ENCODE assay signal across 16 mouse cellular contexts in the genomic region with DNA sequence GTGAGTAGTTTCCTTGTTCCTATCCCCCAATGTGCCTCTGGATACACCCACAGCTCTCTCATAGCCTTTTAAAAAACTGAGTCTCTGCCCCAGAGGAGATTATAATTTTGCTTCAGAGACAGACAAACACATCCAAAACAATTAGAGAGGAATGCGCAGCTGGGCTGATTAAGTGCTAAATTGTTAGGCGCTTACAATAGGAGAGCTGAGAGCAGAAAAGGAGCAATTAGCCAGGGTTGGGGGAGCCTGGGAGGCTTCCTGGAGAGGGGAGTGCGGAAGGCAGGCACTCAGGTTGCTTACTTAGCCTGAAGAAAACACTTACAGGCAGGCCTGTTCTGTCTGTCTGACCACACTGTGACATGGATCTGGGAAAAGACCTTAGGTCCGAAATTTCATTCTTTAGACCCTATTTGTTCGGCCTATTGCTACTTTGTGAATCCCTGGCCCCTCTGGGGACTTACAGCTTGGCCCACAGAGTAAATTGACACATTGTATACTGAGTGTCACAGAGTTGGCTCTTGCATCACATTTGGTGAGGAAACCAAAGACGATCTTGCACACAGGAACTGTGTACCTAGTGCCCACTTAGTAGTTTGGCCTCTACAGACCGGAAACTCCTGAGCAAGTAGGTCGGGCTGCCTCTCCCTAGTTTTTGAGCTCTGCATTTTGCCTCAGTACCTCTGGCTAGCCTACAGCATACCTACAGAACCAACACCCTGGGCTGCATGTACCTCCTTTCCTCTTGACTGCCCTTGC. TPM values are rescaled to one million over a fixed set of nuclear protein-coding genes. Genes with fewer than 3 reads are reported as not detected.
DNase-seq lines count a peak whose midpoint lies in the region; ATAC-seq and TF ChIP-seq lines count a peak whose summit lies in the region.
"Had no signal": no experiment of that assay in that cellular context is flagged by ENCODE, and none has a peak within 500 bp of the region (broad histone marks: within the 10 kb centered on the region; RNA-seq: fewer than 3 reads in every experiment).

No protein-coding gene starts in this region.

- H3K27me3 ChIP-seq in lung, postnatal 0 days (replicated peaks; ENCODE audit: insufficient read depth, low read length): no peaks in the 10 kb centered on the region
- peaks cover 23% of the 10 kb centered on the region for H3K27me3 ChIP-seq in forebrain, embryonic 14.5 days (replicated peaks; ENCODE audit: control insufficient read depth, insufficient read depth, low read length)
- H3K27me3 ChIP-seq in midbrain, embryonic 11.5 days (ENCODE audit: control insufficient read depth, insufficient read depth, low read length): peaks cover 23% of the 10 kb centered on the region

- WGBS in lung, postnatal 0 days: 55% methylated on average over 8 of the region's 8 CpGs
- 24% methylated on average over 8 of the region's 8 CpGs for WGBS in forebrain, embryonic 14.5 days
- 51% methylated on average over 8 of the region's 8 CpGs for WGBS in midbrain, embryonic 11.5 days

- no peak overlapping the region for H3K4me2 ChIP-seq in lung, postnatal 0 days (replicated peaks; ENCODE audit: low read depth, low read length)
- H3K4me2 ChIP-seq in forebrain, embryonic 14.5 days (ENCODE audit: low read length): no peak overlapping the region
- H3K4me2 ChIP-seq in midbrain, embryonic 11.5 days: no peak overlapping the region
- H3K4me2 ChIP-seq: liver, embryonic 13.5 days had no signal

- no peak overlapping the region for H3K9ac ChIP-seq in lung, postnatal 0 days (replicated peaks; ENCODE audit: low read depth)
- no peak overlapping the region for H3K9ac ChIP-seq in forebrain, embryonic 14.5 days (ENCODE audit: low read length)
- H3K9ac ChIP-seq in midbrain, embryonic 11.5 days (ENCODE audit: low read length): no peak overlapping the region
- H3K9ac ChIP-seq: liver, embryonic 13.5 days had no signal

- no peaks in the 10 kb centered on the region for H3K36me3 ChIP-seq in lung, postnatal 0 days (ENCODE audit: insufficient read depth, low read length)
- no peaks in the 10 kb centered on the region for H3K36me3 ChIP-seq in forebrain, embryonic 14.5 days (ENCODE audit: control insufficient read depth, insufficient read depth, low read length)
- H3K36me3 ChIP-seq in midbrain, embryonic 11.5 days (ENCODE audit: control insufficient read depth, insufficient read depth, low read length): no peaks in the 10 kb centered on the region
- H3K36me3 ChIP-seq: G1E; liver, embryonic 13.5 days had no signal

- no peak; the same call in 1 of the 2 replicates for TF ChIP-seq EP300 in lung, postnatal 0 days (IDR thresholded peaks at IDR 0.05)

- 0 out of 2 replicates have a peak, but pooled peaks cover 3% of the 10 kb centered on the region for H3K4me1 ChIP-seq in lung, postnatal 0 days (ENCODE audit: insufficient read depth, low read depth, low read length)
- H3K4me1 ChIP-seq in forebrain, embryonic 14.5 days (ENCODE audit: control insufficient read depth, insufficient read depth, low read length): peaks cover 18% of the 10 kb centered on the region; the same call in 1 of the 2 replicates
- H3K4me1 ChIP-seq in midbrain, embryonic 11.5 days (ENCODE audit: control insufficient read depth, insufficient read depth, low read length): peaks cover 7% of the 10 kb centered on the region

- H3K4me3 ChIP-seq in lung, postnatal 0 days (ENCODE audit: low read depth, low read length): no peak overlapping the region
- no peak overlapping the region for H3K4me3 ChIP-seq in forebrain, embryonic 14.5 days (ENCODE audit: low read depth, low read length)
- no peak overlapping the region for H3K4me3 ChIP-seq in midbrain, embryonic 11.5 days (ENCODE audit: low read depth, low read length)
- H3K4me3 ChIP-seq: gastrocnemius, adult 2 months; liver, embryonic 13.5 days; megakaryocyte, embryonic 14.5 days had no signal

- peak overlapping the region; percentile 73 for H3K27ac ChIP-seq in lung, postnatal 0 days (ENCODE audit: low read length)
- H3K27ac ChIP-seq in forebrain, embryonic 14.5 days (ENCODE audit: low read depth, low read length): peak overlapping the region; percentile 9; the same call in 1 of the 2 replicates
- no peak overlapping the region for H3K27ac ChIP-seq in midbrain, embryonic 11.5 days (ENCODE audit: low read depth, low read length)
- H3K27ac ChIP-seq: gastrocnemius, adult 2 months; liver, embryonic 13.5 days had no signal

- no peaks in the 10 kb centered on the region for H3K9me3 ChIP-seq in lung, postnatal 0 days (ENCODE audit: low read length)
- H3K9me3 ChIP-seq in forebrain, embryonic 14.5 days (replicated peaks; ENCODE audit: control insufficient read depth, low read length): no peaks in the 10 kb centered on the region
- no peaks in the 10 kb centered on the region for H3K9me3 ChIP-seq in midbrain, embryonic 11.5 days (ENCODE audit: control insufficient read depth, low read length)
- H3K9me3 ChIP-seq: G1E; liver, embryonic 13.5 days; megakaryocyte, embryonic 14.5 days had no signal

- DNase-seq in lung, postnatal 0 days (ENCODE audit: low spot score): peak; percentile 73
- DNase-seq in lung, postnatal 10 days: no peak
- peak; percentile 63 for DNase-seq in brain, adult 2 months (ENCODE audit: low read depth, low spot score)
- DNase-seq in forebrain, embryonic 14.5 days (ENCODE audit: low spot score): peak; percentile 71
- DNase-seq in retina, postnatal 1 day: peak; percentile 87
- no peak for DNase-seq in midbrain, embryonic 11.5 days (ENCODE audit: low spot score, missing footprints)
- no peak for DNase-seq in urinary bladder, postnatal 14 days (ENCODE audit: low spot score)
- DNase-seq: adrenal gland, postnatal 10 days; cerebellum, postnatal 10 days; gastrocnemius, adult 2 months; kidney, adult 11 months; liver, embryonic 13.5 days; thymus, postnatal 25 days had no signal

- ATAC-seq in lung, postnatal 0 days: peak; percentile 42
- ATAC-seq in forebrain, embryonic 14.5 days: peak; percentile 45; the same call in 1 of the 2 replicates
- ATAC-seq in midbrain, embryonic 11.5 days (ENCODE audit: low FRiP score): no peak
- ATAC-seq: hindbrain, embryonic 16.5 days had no signal

- TF ChIP-seq CTCF in lung, postnatal 0 days (IDR thresholded peaks at IDR 0.05): no peak

RNA-seq across cellular contexts. Expression of a gene that starts 3.7 kb away (rescaled TPM):
- 20.4 and 22.3 TPM in 2 replicates for polyA plus RNA-seq in lung, postnatal 0 days (2015; fragmentation: Nextera tagmentation; extraction: Ambion mirVana)
- polyA plus RNA-seq in forebrain, embryonic 14.5 days (2014; fragmentation: Nextera tagmentation; extraction: Ambion mirVana): 2.3 and 3.8 TPM in 2 replicates
- polyA plus RNA-seq in midbrain, embryonic 11.5 days (2014; fragmentation: Nextera tagmentation; extraction: Ambion mirVana): 1.8 and 1.9 TPM in 2 replicates

Comparison
In these comparisons a context has a peak if more than half of its experiments do, and no peak if none do; other contexts are left out.
1. DNase-seq: peak in lung, postnatal 0 days (single experiment), brain, adult 2 months (single experiment), forebrain, embryonic 14.5 days (single experiment) and retina, postnatal 1 day (single experiment); none in lung, postnatal 10 days (single experiment), midbrain, embryonic 11.5 days (single experiment) and urinary bladder, postnatal 14 days (single experiment).